Mouse (Mus musculus) left cerebral cortex, adult 9 months (tissue): ENCODE data around the gene Poc1a.

Experiments
- DNase-seq, 2 experiments: peaks; one replicate each; pipeline ENCODE4 v3.0.0; 2022; ENCODE audit warnings: low spot score in 2 of 2

Gene Poc1a

GRCm38 (mm10) chr9:106301446-106302080, 20.7 kb downstream of the Poc1a start:
- DNase-seq: peak in 1 of 2 experiments; percentile 37

GRCm38 (mm10) chr9:106302446-106303150, 21.7 kb downstream of the Poc1a start:
- DNase-seq: no peak

DNA sequence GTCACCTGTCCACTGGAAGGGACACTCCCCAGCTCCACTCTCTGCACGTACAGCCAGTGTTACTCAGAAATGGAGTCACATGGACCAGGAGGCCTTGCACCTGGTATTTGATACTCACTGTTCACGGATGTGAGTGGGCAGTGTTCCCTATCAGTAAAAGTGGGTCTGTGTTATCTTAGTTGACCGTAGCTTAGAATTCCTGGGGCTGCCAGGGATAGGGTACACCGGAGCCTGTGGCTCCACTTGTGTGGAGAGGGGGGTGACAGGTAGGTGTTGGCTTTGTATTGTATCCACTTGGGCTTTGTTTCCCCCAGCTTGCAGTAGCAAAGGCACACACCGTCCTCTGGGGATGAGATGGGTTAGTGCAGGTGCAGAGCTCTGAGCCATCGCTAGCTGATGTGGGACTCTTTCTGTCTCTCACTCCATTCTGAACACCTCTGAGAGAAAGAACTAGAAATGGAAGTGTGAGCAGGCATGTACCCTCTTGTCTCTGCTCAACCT, 22.6 kb downstream of the Poc1a start:
- no peak for DNase-seq

GRCm38 (mm10) chr9:106305228-106305627, 24.4 kb downstream of the Poc1a start:
- DNase-seq: no peak

DNA sequence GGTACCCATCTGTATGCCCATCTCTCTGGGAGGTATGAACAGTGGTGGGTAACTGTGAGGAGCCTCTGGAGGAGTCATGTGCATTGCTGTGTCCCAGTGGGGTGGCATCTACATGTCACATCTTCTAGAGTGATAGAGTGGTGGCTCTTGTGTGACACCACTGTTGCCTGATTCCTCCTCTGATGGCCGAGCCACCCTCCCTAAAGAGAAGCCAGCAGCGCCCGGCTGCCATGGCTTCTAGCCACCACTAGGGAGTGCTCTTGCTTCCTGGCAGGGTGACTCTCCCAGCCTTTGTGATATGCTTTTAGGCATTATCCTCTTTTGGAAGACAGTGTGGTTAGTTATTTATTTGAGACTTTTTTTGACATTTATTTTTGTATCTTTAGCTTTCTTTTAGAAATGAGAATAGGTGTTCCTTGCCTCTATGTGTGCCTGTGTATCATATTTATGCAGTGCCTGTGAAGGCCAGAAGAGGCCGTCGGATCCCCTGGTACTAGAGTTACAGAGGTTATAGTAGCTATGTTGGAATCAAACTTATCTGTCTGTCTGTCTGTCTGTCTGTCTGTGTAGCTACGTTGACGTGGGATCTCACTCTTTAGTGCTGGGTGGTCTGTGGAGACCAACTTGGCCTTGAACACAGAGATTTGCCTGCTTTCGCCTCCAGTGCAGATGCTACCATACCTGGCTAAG, 25.9 kb downstream of the Poc1a start:
- peak in 1 of 2 experiments; percentile 90 for DNase-seq

GRCm38 (mm10) chr9:106308151-106308550, 27.3 kb downstream of the Poc1a start:
- no peak for DNase-seq

DNA sequence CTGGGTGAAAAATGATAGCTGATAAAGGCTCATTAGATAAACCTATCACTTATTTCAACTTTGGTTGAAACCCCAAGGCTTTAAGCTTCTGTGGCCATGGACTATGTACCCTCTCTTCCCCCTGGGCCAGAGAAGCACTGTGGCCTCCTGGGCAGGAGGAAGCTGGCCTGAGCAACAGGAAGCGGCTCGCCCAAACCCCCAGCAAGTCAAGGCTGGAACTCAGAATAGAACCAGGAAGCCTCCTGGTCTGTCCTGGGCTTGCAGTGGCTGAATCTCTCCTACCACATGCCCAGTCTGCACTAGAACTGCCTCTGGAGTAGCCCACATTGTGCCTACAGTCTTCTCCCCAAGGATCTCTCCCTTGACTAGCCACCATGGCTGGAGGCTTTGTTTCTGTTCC, 27.7 kb downstream of the Poc1a start:
- DNase-seq: no peak

DNA sequence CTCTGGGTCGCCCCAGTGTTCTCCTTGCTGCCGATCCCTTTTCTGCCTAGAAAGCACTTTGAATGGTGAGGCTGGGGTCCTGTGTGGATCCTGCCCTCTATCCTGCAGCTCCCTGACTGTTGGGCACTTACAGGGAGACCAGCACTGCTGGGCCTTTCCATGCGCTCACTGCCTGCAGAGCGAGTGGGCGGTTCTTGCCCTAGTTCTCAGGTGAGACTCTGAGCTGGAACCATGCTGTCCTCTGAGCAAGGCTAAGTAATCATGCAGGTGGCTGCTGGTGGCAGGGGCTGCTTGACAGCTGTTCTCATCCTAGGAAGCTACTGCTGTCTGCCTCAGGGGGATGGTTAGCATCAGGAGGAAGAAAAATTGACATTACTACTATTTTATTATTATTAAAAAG, 28.1 kb downstream of the Poc1a start:
- DNase-seq: no peak

DNA sequence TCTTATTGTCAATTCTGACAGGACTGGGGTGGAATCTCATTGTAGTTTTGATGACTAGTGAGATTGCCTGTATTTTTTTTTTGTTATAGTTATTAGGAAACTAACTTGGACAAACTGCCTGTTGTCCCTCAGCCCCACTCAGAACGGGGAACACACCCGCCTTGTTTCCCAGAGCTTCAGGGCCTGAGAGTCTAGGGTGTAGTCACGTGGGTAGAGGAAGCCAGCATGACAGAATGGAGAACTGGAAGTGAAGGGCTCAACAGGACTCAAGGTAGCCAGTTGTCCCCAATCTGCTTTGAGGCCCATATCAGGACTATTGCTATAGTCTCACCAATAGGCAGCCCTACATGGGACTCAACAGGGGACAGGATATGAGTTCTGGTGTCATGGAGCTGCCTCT, 29.0 kb downstream of the Poc1a start:
- no peak for DNase-seq

DNA sequence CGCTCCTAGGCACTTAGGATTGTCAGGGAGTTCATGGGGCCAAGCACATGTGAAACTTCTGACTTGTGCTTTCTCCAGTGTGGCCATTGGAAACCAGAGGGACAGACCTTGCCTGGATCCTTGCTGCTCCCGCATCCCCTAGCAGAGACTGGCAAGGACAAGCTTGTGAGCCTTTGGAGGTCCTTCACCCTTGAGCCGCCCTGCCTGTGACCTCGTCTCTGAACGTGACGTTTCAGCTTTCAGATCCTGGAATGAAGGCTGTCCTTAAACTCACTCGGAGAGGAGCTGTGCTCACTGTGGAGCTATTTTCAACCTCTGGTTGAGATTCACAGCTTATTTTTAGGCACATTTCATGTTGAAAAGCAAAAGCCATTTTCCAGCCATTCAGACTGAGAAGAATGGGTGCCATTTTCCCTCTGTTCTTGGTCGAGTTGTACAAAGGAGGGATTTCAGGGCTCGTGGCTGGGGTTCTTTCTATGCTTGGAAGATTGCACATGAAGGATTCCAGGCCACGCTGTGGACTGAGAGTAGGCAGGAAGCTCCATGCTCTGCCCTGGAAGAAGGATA, 30.8 kb downstream of the Poc1a start:
- DNase-seq: no peak

DNA sequence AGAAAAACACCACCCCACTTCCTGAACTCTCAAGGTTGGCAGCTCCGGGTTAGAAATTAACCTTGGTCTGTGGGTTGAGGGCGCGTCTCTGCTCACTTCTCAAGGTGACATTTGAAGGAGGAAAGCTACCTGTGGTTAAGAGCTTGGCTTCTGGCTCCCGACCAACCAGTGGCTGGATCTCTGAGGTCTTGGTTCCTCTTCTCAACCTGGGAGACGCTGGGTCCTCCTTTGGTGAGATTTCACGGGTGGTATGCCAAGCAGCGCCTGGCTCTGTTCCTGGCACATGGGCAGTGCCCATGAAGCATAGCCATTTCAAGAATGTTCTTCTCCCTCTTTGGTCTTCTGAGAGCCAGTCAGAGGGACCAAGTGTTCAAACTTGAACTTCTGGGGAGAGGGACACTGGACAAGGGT, 32.1 kb downstream of the Poc1a start:
- no peak for DNase-seq

DNA sequence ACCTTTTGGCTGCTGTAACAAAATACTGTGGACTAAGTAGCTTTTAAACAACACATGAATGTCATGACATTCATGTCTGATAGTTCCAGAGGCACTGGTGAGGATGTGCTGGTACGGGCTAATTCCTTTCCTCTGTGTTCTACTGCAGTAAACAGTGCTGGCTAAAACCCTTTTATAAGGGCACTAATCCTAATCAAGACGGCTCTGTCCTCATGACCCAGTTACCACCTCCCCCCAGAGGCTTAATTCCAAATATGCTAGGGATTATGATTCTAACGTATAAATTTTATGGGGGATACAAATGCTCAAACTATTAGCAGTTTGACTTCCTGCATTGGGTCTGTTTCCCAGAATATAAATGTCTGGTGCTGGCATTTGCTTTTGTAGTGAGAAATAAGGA, 33.3 kb downstream of the Poc1a start:
- DNase-seq: no peak

GRCm38 (mm10) chr9:106318074-106318473, 37.2 kb downstream of the Poc1a start:
- DNase-seq: no peak

DNA sequence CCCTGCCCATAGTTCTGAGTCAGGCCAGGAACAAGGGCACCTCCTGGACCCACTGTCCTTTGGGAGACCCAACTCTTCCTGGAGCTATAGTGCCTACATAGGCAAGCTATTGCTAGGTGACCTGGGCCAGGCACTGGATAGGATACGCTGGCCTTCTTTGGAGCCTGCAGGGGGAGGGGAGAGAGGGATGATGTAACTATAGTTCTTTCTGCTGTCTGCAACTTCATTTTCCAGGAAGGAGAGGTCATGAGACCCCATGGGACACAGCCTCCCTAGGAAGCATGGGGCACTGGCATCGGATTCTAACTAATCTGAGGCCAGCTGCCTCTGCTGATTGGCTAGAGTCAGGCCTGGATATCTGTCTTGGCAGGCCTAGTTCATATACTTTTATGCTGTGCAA, 38.2 kb downstream of the Poc1a start:
- DNase-seq: no peak

- DNase-seq: no peak
Observed at GRCm38 (mm10) chr9:106322497-106322896, 41.6 kb downstream of the Poc1a start.

GRCm38 (mm10) chr9:106326241-106326640, 45.4 kb downstream of the Poc1a start:
- DNase-seq: no peak

DNA sequence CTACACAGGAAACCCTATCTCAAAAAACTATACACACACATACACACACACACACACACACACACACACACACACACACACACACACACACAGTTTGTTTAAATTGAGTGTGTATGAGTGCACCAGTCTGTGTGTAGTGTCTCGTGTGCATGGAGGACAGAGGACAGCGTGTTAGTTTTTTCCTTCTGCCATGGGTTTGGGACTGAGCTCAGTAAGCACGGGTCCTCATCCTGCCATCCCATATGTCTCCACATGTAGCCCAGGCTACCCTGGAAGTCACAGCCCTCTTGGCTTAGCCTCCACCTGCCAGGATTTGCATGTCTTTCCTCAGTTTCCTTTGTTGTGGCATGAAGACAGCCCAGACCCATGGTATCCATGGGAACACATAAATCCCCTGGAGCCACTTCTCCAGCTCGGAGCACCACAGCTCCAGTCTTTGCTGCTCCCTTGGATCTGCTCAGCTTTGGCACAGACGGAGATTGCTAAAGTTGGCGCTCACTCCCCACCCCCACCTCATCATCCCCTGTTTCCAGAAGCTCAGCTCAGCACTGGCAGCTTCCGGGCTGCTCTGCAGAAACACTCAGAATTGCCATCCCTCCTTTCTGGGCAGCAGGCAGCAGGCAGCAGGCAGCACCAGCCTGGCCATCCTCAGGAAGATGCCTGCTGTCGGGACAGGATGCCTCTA, 46.4 kb downstream of the Poc1a start:
- DNase-seq: no peak

- DNase-seq: no peak
Observed at GRCm38 (mm10) chr9:106328068-106328610, 47.3 kb downstream of the Poc1a start.

DNA sequence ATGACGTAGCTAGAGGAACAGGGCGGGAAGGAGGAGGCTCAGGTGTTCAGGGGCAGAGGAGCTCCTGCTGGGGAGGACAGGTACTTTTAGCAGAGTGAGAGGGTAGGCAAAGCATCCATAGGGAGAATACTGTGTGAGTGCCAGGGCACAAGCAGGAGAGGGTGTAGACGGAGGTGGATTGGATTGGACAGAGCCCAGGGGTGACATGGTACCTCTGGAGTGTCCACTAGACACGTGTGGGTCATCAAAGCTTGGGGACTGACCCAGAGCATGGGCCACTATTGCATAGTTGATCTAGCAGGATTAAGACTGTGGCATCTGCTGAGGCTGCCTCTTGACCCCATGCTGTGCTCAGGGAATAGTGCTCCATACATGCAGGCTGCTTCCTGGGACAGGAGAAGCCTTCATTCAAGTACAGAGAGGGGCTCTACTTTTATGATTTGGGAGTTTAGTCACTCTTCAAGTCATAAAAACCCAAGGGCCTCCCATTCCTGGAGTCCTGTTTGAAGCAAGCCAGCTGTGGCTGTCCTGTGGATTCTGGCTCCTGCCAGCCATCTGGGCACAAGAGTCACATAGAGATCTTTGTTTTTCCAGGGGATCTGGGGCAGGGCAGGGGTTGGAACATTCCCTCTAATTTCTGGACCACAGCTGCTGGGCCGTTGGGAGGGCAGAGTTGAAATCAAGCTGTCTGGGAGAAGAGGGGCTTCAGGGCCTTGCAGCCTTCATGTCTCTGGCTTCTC, 48.1 kb downstream of the Poc1a start:
- no peak for DNase-seq

- no peak for DNase-seq
Observed at GRCm38 (mm10) chr9:106332746-106333145, 51.9 kb downstream of the Poc1a start.

DNA sequence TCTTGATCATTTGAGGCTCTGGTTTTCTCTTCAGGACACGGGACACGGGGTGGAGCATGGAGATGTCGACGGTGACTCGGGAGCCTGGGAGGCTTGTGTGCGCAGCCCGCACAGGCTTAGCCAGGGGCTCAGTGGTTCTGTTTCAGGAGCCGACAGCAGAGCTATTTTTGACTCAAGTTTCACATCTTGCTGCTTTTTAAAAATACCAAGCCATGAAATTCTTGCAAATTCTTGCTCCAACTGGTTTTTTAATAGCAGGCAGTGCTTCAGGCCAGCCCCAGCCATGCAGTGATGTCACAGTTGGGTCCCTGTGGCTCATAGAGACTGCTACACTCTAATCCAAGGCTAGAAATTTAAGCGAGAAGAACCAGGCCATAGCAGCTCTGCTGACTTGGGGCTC, 56.8 kb downstream of the Poc1a start:
- DNase-seq: peak; percentile 64 to 66
